Mouse (Mus musculus) ES-Bruce4 (cell line): ENCODE measurements around the gene Kcnk1.

ENCODE experiments used
- CTCF ChIP-seq: IDR thresholded peaks from one replicate; pipeline ENCODE4 v1.8.1; 2011; ENCODE audit warnings: low read depth, low read length
- EP300 ChIP-seq: IDR thresholded peaks from 2 replicates; pipeline ENCODE4 v1.6.1; 2011; ENCODE audit warnings: low read depth, low read length; ENCODE audit not compliant: insufficient read depth

GRCm38 (mm10) chr8:125984140-125984539 lies 10.8 kb upstream of the Kcnk1 start:
- TF ChIP-seq CTCF (no peak), EP300 (no peak)
